Mouse (Mus musculus): ENCODE results near the gene Cdk19. TPM values are rescaled to one million over a fixed set of nuclear protein-coding genes. Genes with fewer than 3 reads are reported as not detected.
A peak's percentile ranks its signal among the peaks of the same experiment; 100 is the strongest.
"Not testable (repeated sequence)": the region's sequence is repeated elsewhere in the genome, so short reads cannot be mapped to it uniquely, and the experiment has no call there.

Gene Cdk19
- polyA plus RNA-seq, 1 experiment = 41.0 TPM

- Histone ChIP-seq H3K27ac (ENCODE audit: insufficient read depth, low read length) (peak overlapping the region; percentile 90), H3K4me3 (ENCODE audit: insufficient read depth, low read length) (no peak overlapping the region), H3K4me1 (ENCODE audit: control insufficient read depth, insufficient read depth, low read length) (no peaks in the 10 kb centered on the region)
- TF ChIP-seq POLR2A (IDR thresholded peaks at IDR 0.05; ENCODE audit: extremely low read depth, insufficient read depth, low read length) = peak; percentile 40; the same call in 1 of the 2 replicates
- no peak for TF ChIP-seq CTCF (IDR thresholded peaks at IDR 0.05; ENCODE audit: extremely low read depth, insufficient read depth, low read length)
Measured at GRCm38 (mm10) chr10:40499314-40500252, 160.2 kb downstream of the Cdk19 start.

- H3K27ac ChIP-seq (ENCODE audit: insufficient read depth, low read length) = peak overlapping the region; percentile 93
- no peak overlapping the region for H3K4me3 ChIP-seq (ENCODE audit: insufficient read depth, low read length)
- H3K4me1 ChIP-seq (ENCODE audit: control insufficient read depth, insufficient read depth, low read length) = no peaks in the 10 kb centered on the region
- TF ChIP-seq CTCF (IDR thresholded peaks at IDR 0.05; ENCODE audit: extremely low read depth, insufficient read depth, low read length) (no peak), POLR2A (IDR thresholded peaks at IDR 0.05; ENCODE audit: extremely low read depth, insufficient read depth, low read length) (no peak)
Measured at GRCm38 (mm10) chr10:40500723-40501245, 161.4 kb downstream of the Cdk19 start.

- TF ChIP-seq POLR2A (IDR thresholded peaks at IDR 0.05; ENCODE audit: extremely low read depth, insufficient read depth, low read length) (no peak), CTCF (IDR thresholded peaks at IDR 0.05; ENCODE audit: extremely low read depth, insufficient read depth, low read length) (no peak)
- H3K4me1 ChIP-seq (ENCODE audit: control insufficient read depth, insufficient read depth, low read length) = no peaks in the 10 kb centered on the region
- no peak overlapping the region for H3K27ac ChIP-seq (ENCODE audit: insufficient read depth, low read length)
- no peak overlapping the region for H3K4me3 ChIP-seq (ENCODE audit: insufficient read depth, low read length)
Measured at GRCm38 (mm10) chr10:40502734-40503133, 163.4 kb downstream of the Cdk19 start.

- no peak overlapping the region for H3K4me3 ChIP-seq (ENCODE audit: insufficient read depth, low read length)
- H3K4me1 ChIP-seq (ENCODE audit: control insufficient read depth, insufficient read depth, low read length) = no peaks in the 10 kb centered on the region
- H3K27ac ChIP-seq (ENCODE audit: insufficient read depth, low read length) = no peak overlapping the region
- TF ChIP-seq POLR2A (IDR thresholded peaks at IDR 0.05; ENCODE audit: extremely low read depth, insufficient read depth, low read length) = no peak
- TF ChIP-seq CTCF (IDR thresholded peaks at IDR 0.05; ENCODE audit: extremely low read depth, insufficient read depth, low read length) = no peak
Measured at GRCm38 (mm10) chr10:40510356-40510755, 171.0 kb downstream of the Cdk19 start.

- TF ChIP-seq POLR2A (IDR thresholded peaks at IDR 0.05; ENCODE audit: extremely low read depth, insufficient read depth, low read length) (no peak), CTCF (IDR thresholded peaks at IDR 0.05; ENCODE audit: extremely low read depth, insufficient read depth, low read length) (no peak)
Measured at GRCm38 (mm10) chr10:40511221-40511677, 171.9 kb downstream of the Cdk19 start.

GRCm38 (mm10) chr10:40512185-40512584, 172.8 kb downstream of the Cdk19 start:
- Histone ChIP-seq H3K27ac (ENCODE audit: insufficient read depth, low read length) (no peak overlapping the region), H3K4me3 (ENCODE audit: insufficient read depth, low read length) (no peak overlapping the region), H3K4me1 (ENCODE audit: control insufficient read depth, insufficient read depth, low read length) (no peaks in the 10 kb centered on the region)
- TF ChIP-seq CTCF (IDR thresholded peaks at IDR 0.05; ENCODE audit: extremely low read depth, insufficient read depth, low read length) = no peak
- no peak for TF ChIP-seq POLR2A (IDR thresholded peaks at IDR 0.05; ENCODE audit: extremely low read depth, insufficient read depth, low read length)

More at GRCm38 (mm10) chr10:40511221-40511677, 171.9 kb downstream of the Cdk19 start:
- Histone ChIP-seq H3K27ac (ENCODE audit: insufficient read depth, low read length) (peak overlapping the region; percentile 28; the same call in 1 of the 2 replicates), H3K4me1 (ENCODE audit: control insufficient read depth, insufficient read depth, low read length) (no peaks in the 10 kb centered on the region), H3K4me3 (ENCODE audit: insufficient read depth, low read length) (no peak overlapping the region)

- H3K27ac ChIP-seq (ENCODE audit: insufficient read depth, low read length); H3K4me1 ChIP-seq (ENCODE audit: control insufficient read depth, insufficient read depth, low read length): not testable (repeated sequence)
Measured at GRCm38 (mm10) chr10:40512996-40513395, 173.6 kb downstream of the Cdk19 start.

GRCm38 (mm10) chr10:40515225-40515681, 175.9 kb downstream of the Cdk19 start:
- no peak for TF ChIP-seq POLR2A (IDR thresholded peaks at IDR 0.05; ENCODE audit: extremely low read depth, insufficient read depth, low read length)
- no peak for TF ChIP-seq CTCF (IDR thresholded peaks at IDR 0.05; ENCODE audit: extremely low read depth, insufficient read depth, low read length)
- H3K27ac ChIP-seq (ENCODE audit: insufficient read depth, low read length) = peak overlapping the region; percentile 98
- peaks cover 3% of the 10 kb centered on the region for H3K4me1 ChIP-seq (ENCODE audit: control insufficient read depth, insufficient read depth, low read length)
- H3K4me3 ChIP-seq (ENCODE audit: insufficient read depth, low read length) = no peak overlapping the region

More at GRCm38 (mm10) chr10:40512996-40513395, 173.6 kb downstream of the Cdk19 start:
- not testable (repeated sequence) for H3K4me3 ChIP-seq (ENCODE audit: insufficient read depth, low read length)

- H3K4me1 ChIP-seq (ENCODE audit: control insufficient read depth, insufficient read depth, low read length) = peaks cover 3% of the 10 kb centered on the region
- H3K27ac ChIP-seq (ENCODE audit: insufficient read depth, low read length) = peak overlapping the region; percentile 98
- no peak overlapping the region for H3K4me3 ChIP-seq (ENCODE audit: insufficient read depth, low read length)
- TF ChIP-seq POLR2A (IDR thresholded peaks at IDR 0.05; ENCODE audit: extremely low read depth, insufficient read depth, low read length) = no peak
- no peak for TF ChIP-seq CTCF (IDR thresholded peaks at IDR 0.05; ENCODE audit: extremely low read depth, insufficient read depth, low read length)
Measured at GRCm38 (mm10) chr10:40516421-40516820, 177.1 kb downstream of the Cdk19 start.
